Mouse (Mus musculus): ENCODE measurements around the gene Ier2. TPM values are rescaled to one million over a fixed set of nuclear protein-coding genes. Genes with fewer than 3 reads are reported as not detected.
"Not testable (repeated sequence)": the region's sequence is repeated elsewhere in the genome, so short reads cannot be mapped to it uniquely, and the experiment has no call there.

Ier2 gene
- polyA plus RNA-seq, 1 experiment from 2014 or later = 73.1 TPM

- no peaks in the 10 kb centered on the region for H3K4me1 ChIP-seq (ENCODE audit: control insufficient read depth, insufficient read depth, low read length)
- no peak overlapping the region for H3K9ac ChIP-seq (replicated peaks; ENCODE audit: low read depth, low read length)
- no peak overlapping the region for H3K4me2 ChIP-seq (replicated peaks; ENCODE audit: low read depth, low read length)
- ATAC-seq (ENCODE audit: insufficient number of reproducible peaks, insufficient read depth, low FRiP score, low read depth) = no peak
- H3K9me3 ChIP-seq (ENCODE audit: control insufficient read depth, low read depth, low read length) = no peaks in the 10 kb centered on the region
- peaks cover 41% of the 10 kb centered on the region for H3K36me3 ChIP-seq (ENCODE audit: control insufficient read depth, insufficient read depth, low read length)
- no peak overlapping the region for H3K4me3 ChIP-seq (ENCODE audit: low read depth, low read length)
- H3K27ac ChIP-seq (ENCODE audit: low read length) = no peak overlapping the region
- H3K27me3 ChIP-seq (ENCODE audit: control insufficient read depth, insufficient read depth, low read length) = no peaks in the 10 kb centered on the region
- WGBS = 89% methylated on average over 5 of the region's 5 CpGs
Observed at GRCm38 (mm10) chr8:84677305-84677704, 14.7 kb upstream of the Ier2 start.

- peaks cover 32% of the 10 kb centered on the region for H3K36me3 ChIP-seq (ENCODE audit: control insufficient read depth, insufficient read depth, low read length)
- WGBS = 82% methylated on average over 5 of the region's 5 CpGs
- H3K9me3 ChIP-seq (ENCODE audit: control insufficient read depth, low read depth, low read length); H3K4me2 ChIP-seq (replicated peaks; ENCODE audit: low read depth, low read length); H3K27ac ChIP-seq (ENCODE audit: low read length); H3K4me1 ChIP-seq (ENCODE audit: control insufficient read depth, insufficient read depth, low read length); H3K4me3 ChIP-seq (ENCODE audit: low read depth, low read length); H3K9ac ChIP-seq (replicated peaks; ENCODE audit: low read depth, low read length); H3K27me3 ChIP-seq (ENCODE audit: control insufficient read depth, insufficient read depth, low read length): not testable (repeated sequence)
- peak; percentile 21; the same call in 1 of the 2 replicates for ATAC-seq (ENCODE audit: insufficient number of reproducible peaks, insufficient read depth, low FRiP score, low read depth)
Observed at GRCm38 (mm10) chr8:84670295-84671006, 7.8 kb upstream of the Ier2 start.

GRCm38 (mm10) chr8:84668731-84669485, 6.3 kb upstream of the Ier2 start:
- 83% methylated on average over 6 of the region's 6 CpGs for WGBS
- H3K36me3 ChIP-seq (ENCODE audit: control insufficient read depth, insufficient read depth, low read length) = peaks cover 19% of the 10 kb centered on the region

GRCm38 (mm10) chr8:84668081-84668480, 5.4 kb upstream of the Ier2 start:
- no peak for ATAC-seq (ENCODE audit: insufficient number of reproducible peaks, insufficient read depth, low FRiP score, low read depth)
- Histone ChIP-seq H3K27ac (ENCODE audit: low read length) (no peak overlapping the region), H3K36me3 (ENCODE audit: control insufficient read depth, insufficient read depth, low read length) (peaks cover 12% of the 10 kb centered on the region), H3K4me1 (ENCODE audit: control insufficient read depth, insufficient read depth, low read length) (peaks cover 10% of the 10 kb centered on the region; the same call in 1 of the 2 replicates), H3K4me2 (replicated peaks; ENCODE audit: low read depth, low read length) (no peak overlapping the region), H3K27me3 (ENCODE audit: control insufficient read depth, insufficient read depth, low read length) (no peaks in the 10 kb centered on the region), H3K9ac (replicated peaks; ENCODE audit: low read depth, low read length) (no peak overlapping the region), H3K9me3 (ENCODE audit: control insufficient read depth, low read depth, low read length) (no peaks in the 10 kb centered on the region), H3K4me3 (ENCODE audit: low read depth, low read length) (no peak overlapping the region)
- WGBS = 75% methylated on average over 1 of the region's 1 CpGs

More at GRCm38 (mm10) chr8:84668731-84669485, 6.3 kb upstream of the Ier2 start:
- H3K4me2 ChIP-seq (replicated peaks; ENCODE audit: low read depth, low read length) = no peak overlapping the region
- H3K9me3 ChIP-seq (ENCODE audit: control insufficient read depth, low read depth, low read length) = no peaks in the 10 kb centered on the region
- no peak overlapping the region for H3K4me3 ChIP-seq (ENCODE audit: low read depth, low read length)
- H3K27me3 ChIP-seq (ENCODE audit: control insufficient read depth, insufficient read depth, low read length) = no peaks in the 10 kb centered on the region
- no peak overlapping the region for H3K9ac ChIP-seq (replicated peaks; ENCODE audit: low read depth, low read length)
- no peak overlapping the region for H3K27ac ChIP-seq (ENCODE audit: low read length)
- ATAC-seq (ENCODE audit: insufficient number of reproducible peaks, insufficient read depth, low FRiP score, low read depth) = no peak
- peaks cover 6% of the 10 kb centered on the region; the same call in 1 of the 2 replicates for H3K4me1 ChIP-seq (ENCODE audit: control insufficient read depth, insufficient read depth, low read length)

GRCm38 (mm10) chr8:84665385-84665893, 2.8 kb upstream of the Ier2 start:
- no peaks in the 10 kb centered on the region; the same call in 1 of the 2 replicates for H3K36me3 ChIP-seq (ENCODE audit: control insufficient read depth, insufficient read depth, low read length)
- ATAC-seq (ENCODE audit: insufficient number of reproducible peaks, insufficient read depth, low FRiP score, low read depth) = no peak
- 1% methylated on average over 14 of the region's 14 CpGs for WGBS

GRCm38 (mm10) chr8:84664566-84665384, 2.1 kb upstream of the Ier2 start:
- no peaks in the 10 kb centered on the region for H3K27me3 ChIP-seq (ENCODE audit: control insufficient read depth, insufficient read depth, low read length)
- H3K9ac ChIP-seq (replicated peaks; ENCODE audit: low read depth, low read length) = peak overlapping the region; percentile 54
- under 1% methylated on average over 29 of the region's 29 CpGs for WGBS
- no peaks in the 10 kb centered on the region for H3K9me3 ChIP-seq (ENCODE audit: control insufficient read depth, low read depth, low read length)
- H3K4me1 ChIP-seq (ENCODE audit: control insufficient read depth, insufficient read depth, low read length) = peaks cover 22% of the 10 kb centered on the region
- H3K27ac ChIP-seq (ENCODE audit: low read length) = peak overlapping the region; percentile 96
- H3K4me2 ChIP-seq (replicated peaks; ENCODE audit: low read depth, low read length) = peak overlapping the region; percentile 66
- no peaks in the 10 kb centered on the region; the same call in 1 of the 2 replicates for H3K36me3 ChIP-seq (ENCODE audit: control insufficient read depth, insufficient read depth, low read length)
- peak; percentile 8; the same call in 1 of the 2 replicates for ATAC-seq (ENCODE audit: insufficient number of reproducible peaks, insufficient read depth, low FRiP score, low read depth)
- peak overlapping the region; percentile 98 for H3K4me3 ChIP-seq (ENCODE audit: low read depth, low read length)

More at GRCm38 (mm10) chr8:84665385-84665893, 2.8 kb upstream of the Ier2 start:
- Histone ChIP-seq H3K9ac (replicated peaks; ENCODE audit: low read depth, low read length) (peak overlapping the region; percentile 54), H3K4me2 (replicated peaks; ENCODE audit: low read depth, low read length) (peak overlapping the region; percentile 66), H3K4me1 (ENCODE audit: control insufficient read depth, insufficient read depth, low read length) (peaks cover 15% of the 10 kb centered on the region), H3K27ac (ENCODE audit: low read length) (peak overlapping the region; percentile 96), H3K9me3 (ENCODE audit: control insufficient read depth, low read depth, low read length) (no peaks in the 10 kb centered on the region), H3K27me3 (ENCODE audit: control insufficient read depth, insufficient read depth, low read length) (no peaks in the 10 kb centered on the region), H3K4me3 (ENCODE audit: low read depth, low read length) (peak overlapping the region; percentile 98)

- ATAC-seq (ENCODE audit: insufficient number of reproducible peaks, insufficient read depth, low FRiP score, low read depth) = peak; percentile 84
- H3K36me3 ChIP-seq (ENCODE audit: control insufficient read depth, insufficient read depth, low read length) = no peaks in the 10 kb centered on the region; the same call in 1 of the 2 replicates
- H3K27ac ChIP-seq (ENCODE audit: low read length) = peak overlapping the region; percentile 97
- peaks cover 27% of the 10 kb centered on the region for H3K4me1 ChIP-seq (ENCODE audit: control insufficient read depth, insufficient read depth, low read length)
- WGBS = 3% methylated on average over 43 of the region's 43 CpGs
- peak overlapping the region; percentile 92 for H3K9ac ChIP-seq (replicated peaks; ENCODE audit: low read depth, low read length)
- no peaks in the 10 kb centered on the region for H3K9me3 ChIP-seq (ENCODE audit: control insufficient read depth, low read depth, low read length)
- H3K4me2 ChIP-seq (replicated peaks; ENCODE audit: low read depth, low read length) = peak overlapping the region; percentile 66
- no peaks in the 10 kb centered on the region for H3K27me3 ChIP-seq (ENCODE audit: control insufficient read depth, insufficient read depth, low read length)
- peak overlapping the region; percentile 98 for H3K4me3 ChIP-seq (ENCODE audit: low read depth, low read length)
Observed at GRCm38 (mm10) chr8:84663483-84664327, 1.1 kb upstream of the Ier2 start.
